Mouse (Mus musculus): ENCODE measurements around the gene Asic2. TPM values are rescaled to one million over a fixed set of nuclear protein-coding genes. Genes with fewer than 3 reads are reported as not detected.
A peak's percentile ranks its signal among the peaks of the same experiment; 100 is the strongest.

The Asic2 gene
- total RNA-seq (2014; rRNA removed) (60.2 and 63.8 TPM in 2 replicates), polyA plus RNA-seq (2015; fragmentation: Nextera tagmentation; extraction: Ambion mirVana) (19.8 and 20.3 TPM in 2 replicates)

DNA sequence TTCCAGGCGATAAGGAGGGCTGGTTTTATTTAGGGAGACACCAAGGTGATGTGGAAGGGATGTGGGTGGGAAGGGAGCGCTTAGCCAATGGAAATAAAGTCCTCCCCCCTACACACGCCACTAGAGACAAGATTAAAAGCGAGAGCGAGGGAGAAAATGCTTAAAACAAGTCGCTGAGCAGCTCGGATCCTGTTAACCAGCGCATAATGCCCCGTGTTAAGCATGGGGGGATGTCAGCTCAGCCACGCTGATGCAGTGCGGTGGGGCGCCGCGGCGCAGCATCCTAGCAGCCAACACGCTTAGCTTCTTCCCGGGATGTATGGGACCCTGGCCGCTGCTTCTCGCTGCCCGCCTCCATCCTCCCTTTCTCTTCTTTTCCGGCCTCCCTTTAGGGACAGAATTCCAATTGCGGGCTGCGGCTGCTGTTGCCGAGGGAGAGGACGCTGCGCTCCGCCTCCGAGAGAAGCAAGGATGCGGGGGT, at the start of gene Asic2:
Asic2 (minus strand) TSS at position 57 of the 481 bp plus-strand sequence.
- Histone ChIP-seq H3K27me3 (ENCODE audit: insufficient read depth, low read length) (no peaks in the 10 kb centered on the region), H3K36me3 (ENCODE audit: insufficient read depth, low read length) (no peaks in the 10 kb centered on the region), H3K4me1 (ENCODE audit: insufficient read depth, low read length) (peaks cover 17% of the 10 kb centered on the region), H3K9me3 (ENCODE audit: low read length) (no peaks in the 10 kb centered on the region), H3K27ac (ENCODE audit: low read depth, low read length) (peak within 1 kb of the TSS; percentile 65), H3K9ac (replicated peaks; ENCODE audit: low read length, poor library complexity, severe bottlenecking) (peak within 1 kb of the TSS; percentile 70), H3K4me2 (ENCODE audit: low read depth, low read length, poor library complexity, severe bottlenecking) (peak within 1 kb of the TSS; percentile 82), H3K4me3 (ENCODE audit: low read depth, low read length) (peak within 1 kb of the TSS; percentile 54)
- ATAC-seq (ENCODE audit: low FRiP score) (peak; percentile 45; the same call in 1 of the 2 replicates), DNase-seq (ENCODE audit: low spot score) (peak; percentile 71)
- TF ChIP-seq CTCF (IDR thresholded peaks at IDR 0.05): peak; percentile 14; the same call in 1 of the 2 replicates
- 1% methylated on average over 29 of the region's 29 CpGs for WGBS

DNA sequence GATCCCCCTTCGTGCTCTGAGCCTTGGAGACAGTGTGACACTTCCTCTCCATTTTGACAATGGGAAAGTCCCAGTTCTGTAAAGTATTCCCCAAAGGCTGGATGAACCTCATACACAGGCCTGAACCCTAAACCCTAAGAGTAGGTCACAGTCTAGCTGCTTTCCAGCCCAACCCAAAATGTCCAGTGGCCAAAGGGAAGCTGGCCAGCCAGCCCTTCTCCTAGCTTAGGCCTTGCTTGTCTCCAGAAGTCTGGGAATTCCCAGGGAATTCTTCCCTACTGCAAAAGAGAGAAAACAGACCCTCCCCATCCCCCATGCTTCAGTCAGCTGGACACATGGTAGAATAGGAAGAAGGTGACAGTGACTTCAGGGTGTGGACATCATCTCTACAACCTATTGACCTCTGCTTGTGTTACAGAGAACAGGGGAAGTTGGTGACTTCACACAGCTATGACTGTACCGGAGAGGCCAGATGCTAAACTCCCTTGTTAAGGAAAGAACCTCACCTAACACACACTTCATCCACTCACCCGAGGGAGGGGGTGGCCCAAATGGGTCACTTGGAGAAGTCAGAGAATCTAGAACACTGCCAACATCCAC, 48.0 kb upstream of the Asic2 start:
- DNase-seq (ENCODE audit: low spot score): no peak
- Histone ChIP-seq H3K9ac (replicated peaks; ENCODE audit: low read length, poor library complexity, severe bottlenecking) (no peak overlapping the region), H3K9me3 (ENCODE audit: low read length) (no peaks in the 10 kb centered on the region), H3K4me1 (ENCODE audit: insufficient read depth, low read length) (no peaks in the 10 kb centered on the region), H3K36me3 (ENCODE audit: insufficient read depth, low read length) (no peaks in the 10 kb centered on the region), H3K27me3 (ENCODE audit: insufficient read depth, low read length) (no peaks in the 10 kb centered on the region), H3K4me2 (ENCODE audit: low read depth, low read length, poor library complexity, severe bottlenecking) (no peak overlapping the region), H3K4me3 (ENCODE audit: low read depth, low read length) (no peak overlapping the region), H3K27ac (ENCODE audit: low read depth, low read length) (no peak overlapping the region)
- WGBS: 81% methylated on average over 3 of the region's 3 CpGs
- no peak for TF ChIP-seq CTCF (IDR thresholded peaks at IDR 0.05)
- ATAC-seq (ENCODE audit: low FRiP score): no peak

DNA sequence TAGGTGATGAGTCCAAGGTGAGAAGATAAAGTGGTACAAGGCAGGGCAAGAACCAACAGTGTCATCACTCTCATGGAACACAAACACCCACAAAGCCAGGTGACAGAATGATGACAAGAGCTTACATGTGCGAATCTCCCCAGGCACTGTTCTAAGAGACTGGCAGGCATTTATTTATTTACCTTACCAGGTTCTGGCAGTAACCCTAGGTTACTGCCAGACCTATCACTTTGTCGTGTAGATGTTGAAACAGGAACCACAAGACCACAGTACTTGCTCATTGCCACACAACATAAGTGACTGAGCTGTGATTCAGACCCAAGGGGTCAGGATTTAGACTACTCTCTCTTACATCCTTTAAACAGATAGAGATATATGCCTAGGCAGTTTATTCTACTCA, 46.8 kb upstream of the Asic2 start:
- no peaks in the 10 kb centered on the region for H3K4me1 ChIP-seq (ENCODE audit: insufficient read depth, low read length)
- no peak for TF ChIP-seq CTCF (IDR thresholded peaks at IDR 0.05)
- no peaks in the 10 kb centered on the region for H3K27me3 ChIP-seq (ENCODE audit: insufficient read depth, low read length)
- ATAC-seq (ENCODE audit: low FRiP score) (no peak), DNase-seq (ENCODE audit: low spot score) (no peak)
- no peaks in the 10 kb centered on the region for H3K9me3 ChIP-seq (ENCODE audit: low read length)
- H3K9ac ChIP-seq (replicated peaks; ENCODE audit: low read length, poor library complexity, severe bottlenecking): no peak overlapping the region
- no peaks in the 10 kb centered on the region for H3K36me3 ChIP-seq (ENCODE audit: insufficient read depth, low read length)
- no peak overlapping the region for H3K27ac ChIP-seq (ENCODE audit: low read depth, low read length)
- 83% methylated on average over 2 of the region's 2 CpGs for WGBS
- H3K4me2 ChIP-seq (ENCODE audit: low read depth, low read length, poor library complexity, severe bottlenecking): no peak overlapping the region
- no peak overlapping the region for H3K4me3 ChIP-seq (ENCODE audit: low read depth, low read length)

DNA sequence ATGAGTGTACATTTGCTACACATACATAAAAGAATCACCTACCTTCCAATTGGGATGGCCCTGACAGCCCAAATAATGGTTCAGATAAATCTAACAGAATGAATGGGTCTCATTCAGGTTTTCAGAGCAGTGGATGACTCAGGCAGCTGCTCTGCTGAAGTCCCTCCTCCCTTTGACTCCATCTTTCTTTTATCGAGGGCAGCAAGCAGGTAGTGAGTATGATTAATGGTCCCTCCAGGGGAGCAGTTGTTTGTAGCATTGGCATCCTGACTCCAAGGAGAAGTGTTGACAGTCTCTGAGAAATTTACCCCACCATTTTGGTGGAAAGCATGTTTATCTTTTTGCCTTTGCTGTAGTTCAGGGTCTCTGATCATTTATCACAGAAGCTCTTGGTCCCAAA, 45.5 kb upstream of the Asic2 start:
- no peaks in the 10 kb centered on the region for H3K9me3 ChIP-seq (ENCODE audit: low read length)
- no peak overlapping the region for H3K27ac ChIP-seq (ENCODE audit: low read depth, low read length)
- no peak overlapping the region for H3K4me2 ChIP-seq (ENCODE audit: low read depth, low read length, poor library complexity, severe bottlenecking)
- no peak overlapping the region for H3K4me3 ChIP-seq (ENCODE audit: low read depth, low read length)
- DNase-seq (ENCODE audit: low spot score) (no peak), ATAC-seq (ENCODE audit: low FRiP score) (no peak)
- 74% methylated on average over 1 of the region's 1 CpGs for WGBS
- no peak overlapping the region for H3K9ac ChIP-seq (replicated peaks; ENCODE audit: low read length, poor library complexity, severe bottlenecking)
- TF ChIP-seq CTCF (IDR thresholded peaks at IDR 0.05): no peak
- H3K27me3 ChIP-seq (ENCODE audit: insufficient read depth, low read length): no peaks in the 10 kb centered on the region
- H3K4me1 ChIP-seq (ENCODE audit: insufficient read depth, low read length): no peaks in the 10 kb centered on the region
- no peaks in the 10 kb centered on the region for H3K36me3 ChIP-seq (ENCODE audit: insufficient read depth, low read length)

DNA sequence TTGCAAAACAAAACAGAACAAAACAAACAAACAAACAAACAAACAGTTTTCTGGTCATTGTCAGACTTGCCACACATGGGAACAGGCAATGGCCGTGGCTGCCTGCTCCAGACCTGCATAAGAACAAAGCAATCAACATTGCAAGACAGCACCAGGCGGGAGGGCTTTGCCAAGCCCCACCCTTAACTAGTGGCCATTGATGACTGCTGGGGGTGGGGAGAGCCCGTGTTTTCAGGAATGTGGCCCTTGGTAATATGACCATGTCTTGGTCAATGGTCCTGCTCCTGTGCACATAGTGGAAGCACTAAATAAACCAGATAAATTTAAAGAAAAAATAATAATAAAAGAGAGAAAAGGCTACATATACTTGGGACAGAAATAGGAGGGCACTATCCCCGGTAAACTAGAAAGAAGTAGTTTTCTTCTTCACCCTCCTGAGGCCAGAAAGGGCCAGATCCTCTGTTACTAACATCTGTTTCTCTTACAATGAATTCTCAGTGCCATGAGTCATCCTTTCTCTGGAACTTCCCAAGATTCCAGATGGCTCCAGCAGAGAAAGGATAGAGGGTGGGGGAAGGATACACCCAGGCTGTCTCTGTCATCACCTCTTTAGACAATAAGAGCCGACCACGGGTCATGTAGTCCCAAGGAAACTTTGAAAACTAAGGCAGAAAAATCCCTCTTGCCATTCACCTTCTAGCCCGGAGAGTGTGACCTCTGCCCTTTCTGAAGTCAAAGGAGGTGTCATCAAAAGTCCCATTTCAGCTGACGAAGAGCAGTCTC, 43.3 kb upstream of the Asic2 start:
- Histone ChIP-seq H3K9me3 (ENCODE audit: low read length) (no peaks in the 10 kb centered on the region), H3K4me3 (ENCODE audit: low read depth, low read length) (no peak overlapping the region), H3K27me3 (ENCODE audit: insufficient read depth, low read length) (no peaks in the 10 kb centered on the region), H3K4me1 (ENCODE audit: insufficient read depth, low read length) (0 out of 2 replicates have a peak, but pooled peaks cover 4% of the 10 kb centered on the region), H3K27ac (ENCODE audit: low read depth, low read length) (no peak overlapping the region), H3K36me3 (ENCODE audit: insufficient read depth, low read length) (no peaks in the 10 kb centered on the region), H3K4me2 (ENCODE audit: low read depth, low read length, poor library complexity, severe bottlenecking) (no peak overlapping the region), H3K9ac (replicated peaks; ENCODE audit: low read length, poor library complexity, severe bottlenecking) (no peak overlapping the region)
- no peak for TF ChIP-seq CTCF (IDR thresholded peaks at IDR 0.05)
- DNase-seq (ENCODE audit: low spot score) (no peak), ATAC-seq (ENCODE audit: low FRiP score) (no peak)
- WGBS: 63% methylated on average over 8 of the region's 8 CpGs

DNA sequence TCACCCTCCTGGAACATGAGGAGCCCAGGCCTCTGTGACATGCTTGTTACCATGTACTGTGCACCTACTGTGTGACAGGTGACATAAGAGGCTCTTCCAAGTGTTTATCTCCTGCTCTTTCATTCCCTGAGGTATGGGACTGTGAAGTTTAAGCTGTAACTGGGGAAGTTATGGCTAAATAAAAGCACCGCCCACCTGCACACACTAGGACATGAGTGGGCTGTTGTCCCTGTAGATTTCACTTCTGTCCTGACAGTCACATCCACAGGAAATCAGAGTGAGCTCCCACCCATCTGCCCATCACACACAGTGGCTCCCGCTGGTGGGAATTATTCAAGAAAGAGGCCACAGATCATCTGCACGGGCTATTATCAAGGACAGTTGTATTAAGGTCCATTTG, 41.9 kb upstream of the Asic2 start:
- Histone ChIP-seq H3K4me1 (ENCODE audit: insufficient read depth, low read length) (0 out of 2 replicates have a peak, but pooled peaks cover 4% of the 10 kb centered on the region), H3K9ac (replicated peaks; ENCODE audit: low read length, poor library complexity, severe bottlenecking) (no peak overlapping the region), H3K36me3 (ENCODE audit: insufficient read depth, low read length) (no peaks in the 10 kb centered on the region), H3K4me2 (ENCODE audit: low read depth, low read length, poor library complexity, severe bottlenecking) (no peak overlapping the region), H3K27ac (ENCODE audit: low read depth, low read length) (no peak overlapping the region), H3K4me3 (ENCODE audit: low read depth, low read length) (no peak overlapping the region), H3K27me3 (ENCODE audit: insufficient read depth, low read length) (no peaks in the 10 kb centered on the region), H3K9me3 (ENCODE audit: low read length) (no peaks in the 10 kb centered on the region)
- DNase-seq (ENCODE audit: low spot score) (no peak), ATAC-seq (ENCODE audit: low FRiP score) (no peak)
- no peak for TF ChIP-seq CTCF (IDR thresholded peaks at IDR 0.05)
- 91% methylated on average over 3 of the region's 3 CpGs for WGBS

Measured in midbrain, postnatal 0 days (tissue).